Mouse (Mus musculus) adrenal gland, adult 2 months (tissue): ENCODE results near the gene Ccl7. TPM values are rescaled to one million over a fixed set of nuclear protein-coding genes. Genes with fewer than 3 reads are reported as not detected.

Experiments used
- DNase-seq: peaks from one replicate; pipeline ENCODE4 v3.0.0; 2021
- polyA plus RNA-seq: library from polyadenylated mRNA; depleted of rRNA; stranded (reverse); fragments of >200 nt; gene quantifications from 2 replicates; pipeline ENCODE4 v1.2.3, GENCODE M21; 2012
- total RNA-seq, 2 experiments: library from RNA; stranded (reverse); gene quantifications; 2 replicates each; pipeline ENCODE4 v1.2.3; 2021

The Ccl7 gene
- total and polyA plus RNA-seq, 3 experiments: 0.48 to 2.9 (median 0.49) TPM

DNA sequence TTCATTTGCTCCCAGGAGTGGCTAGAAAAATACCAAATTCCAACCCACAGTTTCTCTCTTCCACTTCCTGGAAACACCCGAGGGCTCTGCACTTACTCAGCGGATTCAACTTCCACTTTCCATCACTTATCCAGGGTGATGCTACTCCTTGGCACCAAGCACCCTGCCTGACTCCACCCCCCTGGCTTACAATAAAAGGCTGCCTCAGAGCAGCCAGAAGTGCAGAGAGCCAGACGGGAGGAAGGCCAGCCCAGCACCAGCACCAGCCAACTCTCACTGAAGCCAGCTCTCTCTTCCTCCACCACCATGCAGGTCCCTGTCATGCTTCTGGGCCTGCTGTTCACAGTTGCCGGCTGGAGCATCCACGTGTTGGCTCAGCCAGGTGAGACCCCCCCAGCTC lies 10.2 kb upstream of the Ccl7 start, which contains the start of gene Ccl2:
TSS of gene Ccl2 (plus strand) at position 216 of the 400 bp plus-strand sequence.
- peak; percentile 88 for DNase-seq

DNA sequence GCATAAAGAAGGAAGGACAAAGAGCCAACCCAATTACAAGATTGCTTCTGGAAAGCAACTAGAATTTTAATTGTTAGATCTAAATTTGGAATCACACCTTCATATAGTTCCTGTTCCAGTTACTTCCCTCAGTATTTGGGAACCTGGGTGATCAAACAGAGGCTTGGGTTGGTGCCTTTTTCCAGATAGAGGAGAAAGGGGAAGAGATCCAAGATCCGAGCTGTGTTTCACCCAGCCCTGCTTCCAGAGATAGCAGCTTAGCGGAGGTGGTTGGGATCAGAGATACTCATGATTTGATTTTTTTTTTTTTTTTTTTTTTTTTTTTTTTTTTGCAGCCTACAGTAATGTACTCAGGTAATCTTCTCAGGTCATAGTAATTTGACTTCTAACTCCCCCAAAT lies 9.7 kb upstream of the Ccl7 start:
- no peak for DNase-seq

- DNase-seq: no peak
Measured at GRCm38 (mm10) chr11:82038535-82038934, 7.0 kb upstream of the Ccl7 start, which contains the start of gene Gm17268. Gene Gm17268, minus strand, starts transcription at chr11:82038562.

- peak; percentile 30 for DNase-seq
Measured at GRCm38 (mm10) chr11:82039132-82039660, 6.3 kb upstream of the Ccl7 start.

GRCm38 (mm10) chr11:82041671-82042080 lies 3.8 kb upstream of the Ccl7 start:
- no peak for DNase-seq

GRCm38 (mm10) chr11:82047746-82048415 lies 2.4 kb downstream of the Ccl7 start:
- DNase-seq: peak; percentile 55

- DNase-seq: no peak
Measured at GRCm38 (mm10) chr11:82053849-82054248, 8.3 kb downstream of the Ccl7 start.

DNA sequence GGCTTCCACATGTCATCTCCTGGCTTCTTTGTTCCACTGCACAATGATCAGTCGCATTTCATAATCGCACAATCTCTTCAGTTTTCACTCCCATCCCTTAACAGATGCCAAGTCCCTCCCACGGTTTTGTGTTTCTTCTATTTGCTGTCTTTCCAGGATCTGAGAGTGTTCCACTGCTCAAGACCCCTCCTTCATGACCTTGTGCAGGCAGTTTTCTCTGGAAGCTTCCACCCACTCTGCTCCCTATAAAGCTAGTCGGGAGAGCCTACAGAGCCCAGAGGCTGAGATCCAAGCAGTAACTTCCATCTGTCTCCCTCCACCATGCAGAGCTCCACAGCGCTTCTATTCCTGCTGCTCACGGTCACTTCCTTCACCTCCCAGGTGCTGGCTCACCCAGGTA lies 12.1 kb downstream of the Ccl7 start, which contains the start of gene Ccl11:
TSS of gene Ccl11 (plus strand) at position 178 of the 400 bp plus-strand sequence.
- DNase-seq: no peak

DNA sequence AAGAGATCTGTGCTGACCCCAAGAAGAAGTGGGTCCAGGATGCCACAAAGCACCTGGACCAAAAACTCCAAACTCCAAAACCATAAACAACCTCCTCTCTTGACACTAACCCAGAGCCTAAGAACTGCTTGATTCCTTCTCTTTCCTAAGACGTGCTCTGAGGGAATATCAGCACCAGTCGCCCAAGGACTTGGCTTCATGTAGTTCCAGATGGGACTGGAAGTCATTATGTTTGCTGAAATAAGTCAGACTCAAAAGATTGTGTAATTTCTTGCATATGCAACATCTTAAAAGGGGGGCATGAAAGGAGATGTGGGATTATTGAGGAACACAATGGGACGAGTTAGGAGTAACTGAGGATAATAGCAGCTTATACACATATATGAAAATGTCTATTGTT lies 16.7 kb downstream of the Ccl7 start:
- no peak for DNase-seq

DNA sequence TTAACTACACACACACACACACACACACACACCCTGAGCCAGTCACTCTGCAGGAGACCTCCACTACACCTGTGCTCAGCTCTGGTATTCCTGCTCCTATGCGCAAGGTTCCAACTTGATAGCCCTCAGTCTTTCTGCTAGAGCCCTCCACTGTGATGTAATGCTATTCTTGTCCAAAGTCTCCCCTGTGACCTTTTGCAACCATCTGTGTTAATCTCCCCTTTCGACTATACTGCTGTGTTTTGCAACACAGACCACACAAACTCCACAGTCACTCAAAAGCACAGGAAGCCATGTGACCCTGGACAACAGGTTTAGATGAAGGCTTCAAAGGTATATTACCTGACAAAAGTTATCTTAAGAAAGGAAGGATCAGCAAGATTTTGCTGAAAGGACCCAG lies 17.9 kb downstream of the Ccl7 start:
- peak; percentile 19 for DNase-seq

GRCm38 (mm10) chr11:82066953-82067571 lies 21.6 kb downstream of the Ccl7 start:
- DNase-seq: peak; percentile 4

DNA sequence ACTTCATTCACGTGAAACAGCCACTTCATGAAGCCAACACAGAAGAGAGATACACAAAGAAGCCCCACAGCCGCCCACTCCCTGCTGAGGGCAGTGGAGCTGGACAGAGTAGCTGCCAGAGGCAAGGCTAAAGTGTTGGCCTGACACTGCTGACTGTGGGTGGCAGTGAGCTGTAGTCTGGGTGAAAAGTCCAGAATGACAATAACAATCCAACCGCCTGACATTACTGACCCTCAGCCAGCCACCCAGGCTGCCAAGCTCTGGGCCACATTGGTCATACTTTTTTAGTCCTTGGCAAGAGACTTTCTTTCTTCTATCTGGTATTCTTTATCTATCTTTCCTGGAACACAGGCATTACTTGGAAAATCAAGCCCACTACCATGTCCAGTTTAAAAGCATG lies 25.6 kb downstream of the Ccl7 start:
- no peak for DNase-seq

DNA sequence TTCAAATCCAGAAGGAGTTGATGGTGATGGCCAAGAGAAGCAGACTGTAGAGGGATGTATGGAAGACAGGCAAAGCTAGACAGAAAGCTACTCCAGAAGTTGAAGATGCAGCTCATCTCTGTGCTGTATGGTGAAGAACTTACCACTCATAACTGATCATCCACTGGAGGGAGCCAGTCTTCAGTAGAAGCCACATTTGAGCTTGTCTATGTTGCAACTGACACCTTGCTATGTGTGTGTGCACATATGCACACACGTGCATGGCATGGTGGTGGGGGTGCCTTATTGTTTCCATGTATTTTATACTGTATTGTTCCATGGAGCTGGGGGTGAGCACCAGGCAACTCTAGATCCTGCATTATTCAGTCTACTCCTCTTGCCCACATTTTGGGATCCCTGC lies 26.9 kb downstream of the Ccl7 start:
- no peak for DNase-seq

DNA sequence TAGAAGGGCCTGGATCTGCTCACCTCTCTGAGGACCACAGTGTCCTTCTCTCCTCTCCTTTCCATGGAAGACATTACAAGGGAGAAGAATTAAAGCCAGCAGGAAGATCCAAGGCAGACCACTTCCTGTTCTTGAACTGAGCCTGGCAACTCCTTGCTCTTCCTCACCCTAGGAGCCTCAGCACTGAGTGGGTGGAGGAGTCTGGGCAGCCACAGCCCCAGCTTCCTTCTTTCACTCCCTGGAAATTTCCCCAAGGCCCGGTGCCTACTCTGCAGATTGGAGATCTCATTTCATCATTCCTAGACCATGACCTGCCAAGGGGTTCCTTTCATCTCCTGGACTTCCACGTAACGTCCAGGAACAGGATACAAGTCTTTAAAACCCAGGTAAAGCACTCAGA lies 27.5 kb downstream of the Ccl7 start:
- DNase-seq: no peak

GRCm38 (mm10) chr11:82073686-82074085 lies 28.2 kb downstream of the Ccl7 start:
- DNase-seq: no peak

- no peak for DNase-seq
Measured at GRCm38 (mm10) chr11:82077031-82077430, 31.5 kb downstream of the Ccl7 start.

DNA sequence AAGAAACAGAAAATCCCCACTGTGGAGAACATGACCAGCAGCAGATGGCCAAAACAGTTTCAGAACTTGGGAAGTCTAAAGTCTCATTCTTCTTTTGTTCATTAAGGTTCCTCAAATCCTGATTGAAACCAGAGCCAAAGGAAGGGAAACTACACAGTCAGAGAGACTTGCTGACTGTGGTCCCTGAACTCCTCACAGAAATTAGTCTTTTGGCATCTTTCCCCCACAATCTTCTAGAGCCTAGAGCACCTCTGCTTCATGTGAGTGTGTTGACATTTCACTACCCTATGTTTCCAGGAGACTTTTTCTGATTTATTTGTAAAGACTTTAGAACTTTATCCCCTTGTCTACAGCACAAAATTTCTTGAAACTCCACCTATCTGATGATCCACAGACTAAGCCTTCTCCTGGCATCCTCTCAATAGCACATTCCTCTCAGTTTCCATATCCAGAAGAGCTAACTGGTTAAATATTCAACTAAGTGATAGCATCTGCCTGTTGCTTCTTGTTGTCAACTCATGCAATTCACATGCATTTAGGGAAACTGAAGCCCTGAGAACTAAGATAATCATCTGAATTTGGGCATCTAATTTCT lies 32.7 kb downstream of the Ccl7 start:
- no peak for DNase-seq

DNA sequence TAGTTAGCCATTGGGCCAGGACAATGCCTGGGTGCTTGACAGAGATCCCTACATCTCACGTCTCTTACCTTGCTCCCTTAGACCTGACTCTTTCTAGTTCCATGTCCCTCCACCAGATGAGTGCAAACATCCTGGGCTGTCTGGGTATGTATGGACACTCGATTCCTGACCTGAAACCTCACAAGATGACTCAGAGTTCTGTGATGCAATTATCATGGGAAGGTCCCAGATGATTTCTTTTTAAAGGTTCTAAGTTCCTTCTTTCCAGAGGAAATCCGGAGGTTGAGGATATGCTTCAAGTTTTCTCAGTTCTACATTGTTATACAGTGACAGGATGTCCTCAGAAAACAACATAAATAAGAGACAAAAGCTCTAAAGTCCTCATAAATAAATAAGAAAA lies 35.4 kb downstream of the Ccl7 start:
- DNase-seq: no peak

GRCm38 (mm10) chr11:82084360-82084759 lies 38.8 kb downstream of the Ccl7 start:
- no peak for DNase-seq
